Mouse (Mus musculus) E14TG2a.4 (cell line): ENCODE results near the gene Aph1a.

Experiments
- CTCF ChIP-seq: conservative IDR thresholded peaks from 2 replicates; pipeline ENCODE4 v1.5.1; 2014; ENCODE audit warnings: low read length
- NANOG ChIP-seq: IDR thresholded peaks from 2 replicates; pipeline ENCODE4 v1.6.1; 2014; ENCODE audit warnings: borderline replicate concordance, low read length, mixed read lengths
- POU5F1 ChIP-seq: IDR thresholded peaks from 2 replicates; pipeline ENCODE4 v1.6.1; 2014; ENCODE audit warnings: low read length, borderline replicate concordance

DNA sequence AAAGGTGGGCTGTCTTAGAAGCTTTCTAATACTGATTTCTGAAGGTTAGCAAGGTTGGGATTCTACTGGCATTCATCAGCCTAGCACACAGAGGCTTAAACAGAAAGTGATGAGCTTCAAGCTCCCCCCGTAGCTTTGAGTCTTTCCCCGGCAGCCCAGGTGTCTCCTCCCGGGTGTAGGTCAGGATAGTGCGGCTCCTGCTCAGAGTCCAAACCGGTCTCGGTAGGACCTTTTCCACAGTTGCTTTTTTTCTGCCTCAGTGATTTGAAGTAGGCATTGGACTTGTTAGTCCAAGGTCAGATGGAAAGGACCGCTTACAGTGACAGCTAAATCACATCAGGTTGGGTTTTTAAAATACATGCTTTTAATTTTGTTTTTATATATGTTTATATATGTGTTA is 38.8 kb downstream of the Aph1a start:
- TF ChIP-seq NANOG (no peak), CTCF (no peak), POU5F1 (no peak)
